ENCODE assay signal across 9 mouse cellular contexts in the genomic region with DNA sequence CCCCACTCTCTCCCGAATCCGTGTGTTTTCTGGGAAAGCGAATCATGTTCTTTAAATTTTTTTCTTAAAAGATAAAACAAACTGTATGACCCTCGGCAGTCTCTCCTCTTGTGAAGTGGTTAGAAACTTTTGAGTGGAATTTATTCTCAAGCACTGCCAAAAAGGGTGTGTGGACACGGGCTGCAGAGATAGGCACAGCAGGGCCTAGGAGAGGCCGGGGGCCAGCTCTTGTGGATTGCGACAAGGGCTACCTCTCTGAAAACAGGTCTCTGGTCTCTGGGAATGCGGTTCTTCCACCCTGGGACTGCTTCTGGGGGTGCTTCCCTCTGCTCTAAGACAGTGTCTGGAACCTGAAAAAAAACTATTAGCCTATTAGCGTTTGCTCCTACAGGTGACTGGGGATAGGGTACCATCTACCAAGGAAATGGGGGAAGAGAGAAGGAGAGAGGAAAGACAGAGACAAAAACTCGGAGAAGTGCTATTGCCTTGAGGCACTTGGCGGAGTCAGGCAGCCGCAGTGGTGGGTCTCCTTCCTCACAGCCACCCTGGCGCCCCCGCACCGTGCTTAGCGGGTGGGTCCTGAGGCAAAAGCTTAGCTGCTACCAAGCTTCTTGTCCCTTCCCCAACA. TPM values are rescaled to one million over a fixed set of nuclear protein-coding genes. Genes with fewer than 3 reads are reported as not detected.
DNase-seq lines count a peak whose midpoint lies in the region; ATAC-seq and TF ChIP-seq lines count a peak whose summit lies in the region.
"Had no signal": no experiment of that assay in that cellular context is flagged by ENCODE, and none has a peak within 500 bp of the region (broad histone marks: within the 10 kb centered on the region; RNA-seq: fewer than 3 reads in every experiment).

No protein-coding gene starts in this region.

- peak overlapping the region; percentile 73 for H3K4me3 ChIP-seq in heart, embryonic 11.5 days (ENCODE audit: low read depth, low read length)
- H3K4me3 ChIP-seq in hindbrain, postnatal 0 days (ENCODE audit: low read length): peak overlapping the region; percentile 77
- peak overlapping the region; percentile 66 for H3K4me3 ChIP-seq in midbrain, embryonic 12.5 days

- H3K9me3 ChIP-seq in heart, embryonic 11.5 days (replicated peaks; ENCODE audit: control insufficient read depth, low read length): no peaks in the 10 kb centered on the region
- no peaks in the 10 kb centered on the region for H3K9me3 ChIP-seq in hindbrain, postnatal 0 days (ENCODE audit: low read length)
- no peaks in the 10 kb centered on the region for H3K9me3 ChIP-seq in midbrain, embryonic 12.5 days

- no peak for DNase-seq in heart, adult 9 months (ENCODE audit: low spot score in 2 of 2)
- peak; percentile 43 for DNase-seq in brain, embryonic 14.5 days (ENCODE audit: low read depth)
- peak; percentile 25 for DNase-seq in hindbrain, postnatal 0 days (ENCODE audit: low spot score)
- DNase-seq in layer of hippocampus, adult 11-12 months (ENCODE audit: low spot score): no peak
- no peak for DNase-seq in testis, postnatal 10 days (ENCODE audit: low spot score)

- peaks cover 18% of the 10 kb centered on the region for H3K4me1 ChIP-seq in heart, embryonic 11.5 days (ENCODE audit: control insufficient read depth, insufficient read depth, low read length)
- peaks cover 14% of the 10 kb centered on the region for H3K4me1 ChIP-seq in hindbrain, postnatal 0 days (ENCODE audit: insufficient read depth, low read length)
- peaks cover 50% of the 10 kb centered on the region for H3K4me1 ChIP-seq in midbrain, embryonic 12.5 days

- 6% methylated on average over 16 of the region's 16 CpGs for WGBS in heart, embryonic 11.5 days (ENCODE audit: insufficient replicate concordance)
- WGBS in hindbrain, postnatal 0 days: 10% methylated on average over 16 of the region's 16 CpGs
- 2% methylated on average over 16 of the region's 16 CpGs for WGBS in midbrain, embryonic 12.5 days

- H3K27me3 ChIP-seq in heart, embryonic 11.5 days (ENCODE audit: control insufficient read depth, insufficient read depth, low read length): peaks cover 12% of the 10 kb centered on the region
- H3K27me3 ChIP-seq in hindbrain, postnatal 0 days (ENCODE audit: insufficient read depth, low read length): no peaks in the 10 kb centered on the region
- peaks cover 82% of the 10 kb centered on the region for H3K27me3 ChIP-seq in midbrain, embryonic 12.5 days

- peak overlapping the region; percentile 29; the same call in 1 of the 2 replicates for H3K9ac ChIP-seq in heart, embryonic 11.5 days (ENCODE audit: low read depth, low read length)
- H3K9ac ChIP-seq in hindbrain, postnatal 0 days (replicated peaks; ENCODE audit: low read length): peak overlapping the region; percentile 66
- peak overlapping the region; percentile 68 for H3K9ac ChIP-seq in midbrain, embryonic 12.5 days (replicated peaks)

- no peak for TF ChIP-seq POLR2A in brain, embryonic 14.5 days (IDR thresholded peaks at IDR 0.05; ENCODE audit: borderline replicate concordance, extremely low read depth, insufficient read depth, insufficient read length, poor library complexity, severe bottlenecking)

- no peak overlapping the region for H3K27ac ChIP-seq in heart, embryonic 11.5 days (ENCODE audit: low read depth, low read length)
- peak overlapping the region; percentile 76 for H3K27ac ChIP-seq in hindbrain, postnatal 0 days
- H3K27ac ChIP-seq in midbrain, embryonic 12.5 days (replicated peaks): no peak overlapping the region

- H3K4me2 ChIP-seq in heart, embryonic 11.5 days: peak overlapping the region; percentile 98
- H3K4me2 ChIP-seq in hindbrain, postnatal 0 days (ENCODE audit: low read depth, low read length): peak overlapping the region; percentile 99
- H3K4me2 ChIP-seq in midbrain, embryonic 12.5 days (replicated peaks): peak overlapping the region; percentile 91

- no peaks in the 10 kb centered on the region for H3K36me3 ChIP-seq in heart, embryonic 11.5 days (ENCODE audit: control insufficient read depth, insufficient read depth, low read length)
- H3K36me3 ChIP-seq in hindbrain, postnatal 0 days (ENCODE audit: insufficient read depth, low read length): no peaks in the 10 kb centered on the region
- no peaks in the 10 kb centered on the region for H3K36me3 ChIP-seq in midbrain, embryonic 12.5 days
- H3K36me3 ChIP-seq: G1E had no signal

- no peak for TF ChIP-seq CTCF in brain, embryonic 14.5 days (IDR thresholded peaks at IDR 0.05; ENCODE audit: borderline replicate concordance, extremely low read depth, insufficient read depth, insufficient read length)
- TF ChIP-seq CTCF in hindbrain, postnatal 0 days (IDR thresholded peaks at IDR 0.05; ENCODE audit: low read depth): no peak

- no peak for ATAC-seq in heart, embryonic 11.5 days (replicated peaks; ENCODE audit: insufficient number of reproducible peaks, low FRiP score, low TSS enrichment)
- no peak for ATAC-seq in hindbrain, postnatal 0 days
- no peak for ATAC-seq in midbrain, embryonic 12.5 days (ENCODE audit: low FRiP score, low read depth)
- ATAC-seq in CD4-positive, CD25-positive, alpha-beta regulatory T cell, adult 4 months: no peak

RNA-seq across cellular contexts. Expression of gene Nrp2, which starts 1.9 kb away (rescaled TPM):
- 5.5 and 5.8 TPM in 2 replicates for polyA plus RNA-seq in heart, embryonic 11.5 days (2014; fragmentation: Nextera tagmentation; extraction: Ambion mirVana)
- polyA plus RNA-seq in brain, embryonic 14.5 days (2012; rRNA removed): 53.3 and 66.5 TPM in 2 replicates
- 48.7 and 53.8 TPM in 2 replicates for total RNA-seq in hindbrain, postnatal 0 days (2014; rRNA removed)
- polyA plus RNA-seq in hindbrain, postnatal 0 days (2015; fragmentation: Nextera tagmentation; extraction: Ambion mirVana): 15.6 and 17.4 TPM in 2 replicates
- 20.7 and 26.0 TPM in 2 replicates for polyA plus RNA-seq in midbrain, embryonic 12.5 days (2016; fragmentation: Nextera tagmentation; extraction: Ambion mirVana)
- under 1 TPM; 0.38 to 0.61 TPM for polyA plus RNA-seq in CD4-positive, CD25-positive, alpha-beta regulatory T cell, adult 4 months (2017; shearing (Covaris generic))

Comparison
In these comparisons a context has a peak if more than half of its experiments do, and no peak if none do; other contexts are left out.
1. DNase-seq: peak in brain, embryonic 14.5 days (single experiment) and hindbrain, postnatal 0 days (single experiment); none in heart, adult 9 months (0 of 2), layer of hippocampus, adult 11-12 months (single experiment) and testis, postnatal 10 days (single experiment).
2. Peak in every context shown above with its lines, with median percentiles within 50 percentile points of each other: H3K4me2 ChIP-seq, H3K4me3 ChIP-seq and H3K9ac ChIP-seq.